Mouse (Mus musculus) retina, postnatal 7 days (tissue): ENCODE measurements around the gene Apobec3.
"Not testable (repeated sequence)": the region's sequence is repeated elsewhere in the genome, so short reads cannot be mapped to it uniquely, and the experiment has no call there.

ENCODE experiments used
- DNase-seq: peaks from one replicate; pipeline ENCODE4 v3.0.0-alpha.2; 2012; ENCODE audit warnings: low read depth, low spot score

Apobec3 gene

GRCm38 (mm10) chr15:79895221-79896079 lies 4.0 kb downstream of the Apobec3 start:
- DNase-seq, result not testable (repeated sequence)

- DNase-seq, result no peak
Measured at GRCm38 (mm10) chr15:79896080-79896725, 4.7 kb downstream of the Apobec3 start.

GRCm38 (mm10) chr15:79898988-79899387 lies 7.5 kb downstream of the Apobec3 start:
- no peak for DNase-seq

- no peak for DNase-seq
Measured at GRCm38 (mm10) chr15:79899828-79900510, 8.5 kb downstream of the Apobec3 start.

GRCm38 (mm10) chr15:79900751-79901150 lies 9.3 kb downstream of the Apobec3 start:
- no peak for DNase-seq

GRCm38 (mm10) chr15:79901399-79901798 lies 9.9 kb downstream of the Apobec3 start:
- DNase-seq, result no peak

- not testable (repeated sequence) for DNase-seq
Measured at GRCm38 (mm10) chr15:79903081-79903480, 11.6 kb downstream of the Apobec3 start.

- DNase-seq, result no peak
Measured at GRCm38 (mm10) chr15:79903963-79904362, 12.5 kb downstream of the Apobec3 start.

- DNase-seq, result not testable (repeated sequence)
Measured at GRCm38 (mm10) chr15:79904678-79905077, 13.2 kb downstream of the Apobec3 start.

GRCm38 (mm10) chr15:79905211-79905610 lies 13.8 kb downstream of the Apobec3 start:
- no peak for DNase-seq

- no peak for DNase-seq
Measured at GRCm38 (mm10) chr15:79906855-79907254, 15.4 kb downstream of the Apobec3 start.

- not testable (repeated sequence) for DNase-seq
Measured at GRCm38 (mm10) chr15:79909006-79909405, 17.5 kb downstream of the Apobec3 start.

GRCm38 (mm10) chr15:79910812-79911211 lies 19.4 kb downstream of the Apobec3 start:
- DNase-seq, result not testable (repeated sequence)

GRCm38 (mm10) chr15:79911339-79911738 lies 19.9 kb downstream of the Apobec3 start:
- no peak for DNase-seq

GRCm38 (mm10) chr15:79913761-79914346 lies 22.4 kb downstream of the Apobec3 start:
- DNase-seq, result no peak

- DNase-seq, result no peak
Measured at GRCm38 (mm10) chr15:79914357-79914756, 22.9 kb downstream of the Apobec3 start.

GRCm38 (mm10) chr15:79916150-79916549 lies 24.7 kb downstream of the Apobec3 start:
- DNase-seq, result no peak

GRCm38 (mm10) chr15:79917111-79917720 lies 25.8 kb downstream of the Apobec3 start:
- DNase-seq, result no peak

GRCm38 (mm10) chr15:79918485-79918884 lies 27.0 kb downstream of the Apobec3 start:
- no peak for DNase-seq

- DNase-seq, result no peak
Measured at GRCm38 (mm10) chr15:79919787-79920186, 28.3 kb downstream of the Apobec3 start.

GRCm38 (mm10) chr15:79926856-79927416 lies 35.5 kb downstream of the Apobec3 start:
- DNase-seq, result no peak
